Mouse (Mus musculus) adipocyte (in vitro differentiated cells): ENCODE measurements at regions not wholly inside any gene's neighbourhood (a gene's known extent, or its start where the extent isn't known, plus 50 kb on each side); places are given as distances from the start of the nearest gene placed in this dataset.

Experiments
- DNase-seq: peaks from one replicate; pipeline ENCODE4 v3.0.0-alpha.2; 2016; ENCODE audit warnings: low spot score

DNA sequence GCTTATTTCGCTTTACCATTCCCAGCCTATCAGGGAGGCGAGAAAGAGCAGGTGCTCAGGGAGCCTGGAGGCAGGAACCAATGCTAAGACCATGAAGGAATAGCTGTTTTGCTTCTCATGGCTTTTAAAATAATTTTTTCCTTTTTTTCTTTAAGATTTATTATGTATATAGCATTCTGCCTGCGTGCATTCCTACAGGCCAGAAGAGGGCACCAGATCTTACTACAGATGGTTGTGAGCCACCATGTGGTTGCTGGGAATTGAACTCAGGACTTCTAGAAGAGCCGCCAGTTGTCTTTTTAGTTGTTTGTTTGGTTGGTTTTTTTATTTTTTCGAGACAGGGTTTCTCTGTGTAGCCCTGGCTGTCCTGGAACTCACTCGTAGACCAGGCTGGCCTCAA lies 113.6 kb upstream of the Armc2 start:
- DNase-seq, result no peak

GRCm38 (mm10) chr10:42131298-42131697 lies 113.1 kb upstream of the Armc2 start:
- DNase-seq, result no peak

DNA sequence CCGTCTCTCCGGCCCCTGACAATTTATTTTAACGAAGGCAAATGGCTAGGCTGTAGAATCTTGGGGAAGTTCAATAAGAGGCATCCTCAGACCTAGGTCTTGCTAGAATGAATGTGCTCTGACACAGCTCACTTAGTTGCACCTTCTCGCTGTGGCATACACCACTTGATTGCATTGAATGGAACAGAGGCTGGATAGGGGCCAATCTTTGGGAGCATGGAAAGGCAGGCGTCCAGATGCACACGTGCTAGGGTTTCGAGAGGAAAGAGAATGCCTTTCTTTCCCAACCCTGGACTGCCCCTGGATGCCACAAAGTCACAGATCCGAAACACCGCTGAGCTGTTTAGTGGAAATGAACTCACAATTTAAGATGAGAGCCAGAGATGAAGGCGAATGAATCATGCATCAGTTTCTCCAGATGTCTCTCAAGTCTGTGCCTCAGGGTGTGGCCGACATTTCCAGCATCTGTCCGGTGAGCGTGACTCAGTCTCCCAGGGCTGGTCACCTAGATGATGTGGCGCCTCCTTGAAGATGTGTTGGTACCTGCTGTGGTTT lies 109.7 kb upstream of the Armc2 start:
- no peak for DNase-seq

GRCm38 (mm10) chr10:42126816-42127215 lies 108.6 kb upstream of the Armc2 start:
- no peak for DNase-seq

DNA sequence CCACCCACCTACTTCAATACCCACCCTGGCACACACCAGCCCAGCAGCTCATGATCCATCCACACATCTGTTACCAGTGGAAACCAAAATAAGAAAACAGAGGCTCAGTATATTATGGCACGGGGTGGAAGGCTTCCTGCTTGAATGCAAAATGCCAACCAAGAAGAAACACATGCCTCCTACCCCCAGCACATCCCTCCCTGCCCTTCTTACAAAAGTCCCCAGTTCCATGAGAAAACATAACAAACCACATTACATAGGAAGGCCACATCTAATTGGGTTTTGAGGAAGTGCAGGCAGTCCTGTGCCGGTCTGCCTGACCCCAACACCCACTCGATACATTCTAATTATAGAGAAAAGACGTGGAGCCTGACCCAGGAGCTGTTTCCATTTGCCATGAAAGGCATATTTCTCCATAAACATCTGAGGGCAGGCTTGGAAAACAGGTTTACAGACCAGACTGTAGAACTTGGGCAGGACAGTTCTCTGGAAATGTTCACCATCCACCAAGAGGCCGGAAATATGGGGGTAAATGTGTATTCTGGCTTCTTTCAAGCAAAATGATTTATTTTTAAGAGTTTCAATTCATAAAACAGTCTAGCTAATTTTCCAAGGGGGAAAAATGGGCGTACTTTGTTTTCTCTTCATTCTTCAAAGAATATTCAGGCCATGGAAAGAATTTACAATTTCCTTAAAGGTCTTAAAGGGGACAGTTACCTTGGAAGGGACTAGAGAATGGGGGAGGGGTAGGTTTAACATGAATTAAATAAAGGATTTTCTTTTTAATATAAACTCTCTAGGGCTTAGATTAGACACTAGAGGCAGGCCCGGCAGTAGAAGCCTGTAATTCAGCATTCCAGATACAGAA lies 104.8 kb upstream of the Armc2 start:
- no peak for DNase-seq

- DNase-seq, result no peak
These were observed 103.7 kb upstream of the Armc2 start for GRCm38 (mm10) chr10:42121984-42122383.

DNA sequence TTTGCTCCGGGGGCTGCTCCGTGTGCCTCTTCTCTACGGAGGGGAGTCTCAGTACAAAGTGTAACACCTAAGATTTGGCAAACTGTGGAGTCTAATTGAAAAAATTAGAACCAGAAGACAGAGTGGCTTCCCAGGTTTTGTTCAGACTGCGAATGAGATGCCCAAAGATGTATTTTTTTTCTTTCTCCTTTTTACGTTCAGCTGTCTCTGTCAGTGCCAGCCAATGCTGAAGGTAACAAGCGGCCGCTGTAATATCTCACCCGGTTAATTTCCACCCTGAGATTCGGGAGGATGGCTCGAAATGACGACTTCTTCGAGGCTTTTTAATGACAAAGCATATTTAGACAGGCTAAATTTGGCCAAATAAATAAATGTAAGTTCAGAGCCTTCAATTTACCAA lies 101.1 kb upstream of the Armc2 start:
- no peak for DNase-seq

DNA sequence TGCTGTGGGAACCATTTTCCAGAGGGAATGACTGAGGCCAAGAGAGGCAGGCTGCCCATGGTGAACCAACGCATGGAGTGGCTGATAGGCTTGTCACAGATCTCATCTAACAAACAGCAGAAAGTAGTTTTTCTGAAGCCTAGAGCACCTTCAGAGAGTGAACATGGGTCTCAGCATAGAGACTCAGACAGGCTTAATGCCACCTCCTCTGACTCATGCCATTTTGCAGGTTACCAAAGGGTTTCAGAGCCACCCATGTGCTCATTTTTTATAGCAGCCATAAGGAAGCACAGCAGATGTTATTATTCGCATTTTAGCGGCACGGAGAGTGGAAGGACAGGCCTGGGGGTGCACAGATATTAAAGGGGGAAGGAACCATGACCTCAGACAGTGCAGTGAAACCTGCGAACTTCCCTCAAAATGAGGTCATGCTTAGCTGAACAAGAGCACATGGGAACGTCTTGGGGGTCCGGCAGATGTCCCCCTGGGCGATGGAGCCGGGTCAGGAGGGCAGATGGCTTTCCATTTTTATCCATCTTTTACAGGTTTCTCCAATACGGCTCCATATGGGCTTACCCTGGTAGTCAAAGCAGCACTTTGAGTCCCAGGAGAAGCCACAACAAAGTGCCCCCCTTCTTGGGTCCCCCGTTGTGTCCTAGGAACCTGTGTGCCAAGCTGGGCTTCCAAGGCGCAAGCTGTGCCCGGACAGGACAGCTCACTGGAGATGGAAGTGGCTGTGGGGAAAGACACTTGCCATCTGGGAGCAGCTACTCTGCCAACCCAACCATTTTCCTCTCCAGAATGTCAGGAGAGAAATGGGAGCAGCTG lies 100.3 kb upstream of the Armc2 start:
- no peak for DNase-seq

DNA sequence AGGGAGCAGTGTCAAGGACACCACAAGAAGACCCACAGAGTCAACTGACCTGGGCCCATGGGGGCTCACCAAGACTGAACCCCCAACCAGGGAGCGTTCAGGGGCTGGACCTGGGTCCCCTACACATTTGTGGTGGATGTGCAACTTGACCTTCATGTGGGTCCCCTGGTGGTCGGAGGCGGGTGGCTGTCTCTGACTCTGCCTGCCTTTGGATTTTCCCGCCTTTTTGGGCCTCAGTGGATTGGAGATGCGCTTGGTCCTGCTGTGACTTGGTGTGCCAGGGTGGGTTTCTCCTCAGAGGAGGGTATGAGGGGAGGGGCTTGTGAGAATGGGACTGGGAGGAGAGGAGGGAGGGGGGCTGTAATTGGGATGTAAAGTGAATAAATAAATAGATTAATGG lies 99.3 kb upstream of the Armc2 start:
- DNase-seq, result no peak

DNA sequence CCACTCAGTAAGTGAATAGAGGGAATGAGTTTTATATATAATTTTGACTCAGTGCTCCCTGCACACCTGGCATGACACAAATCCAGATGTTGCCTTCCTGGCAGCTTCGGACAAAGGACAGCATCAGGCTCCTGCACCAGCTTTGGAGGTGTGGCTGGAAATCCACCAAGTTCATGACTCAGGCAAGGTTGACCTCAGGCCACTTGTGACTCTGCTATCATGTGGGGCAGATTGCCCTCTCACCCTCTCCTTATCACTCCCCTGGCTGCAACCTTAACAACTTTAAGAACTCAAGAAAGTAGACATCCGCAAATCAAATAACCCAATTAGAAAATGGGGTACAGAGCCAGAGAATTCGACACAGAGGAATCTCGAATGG lies 97.7 kb upstream of the Armc2 start:
- no peak for DNase-seq

DNA sequence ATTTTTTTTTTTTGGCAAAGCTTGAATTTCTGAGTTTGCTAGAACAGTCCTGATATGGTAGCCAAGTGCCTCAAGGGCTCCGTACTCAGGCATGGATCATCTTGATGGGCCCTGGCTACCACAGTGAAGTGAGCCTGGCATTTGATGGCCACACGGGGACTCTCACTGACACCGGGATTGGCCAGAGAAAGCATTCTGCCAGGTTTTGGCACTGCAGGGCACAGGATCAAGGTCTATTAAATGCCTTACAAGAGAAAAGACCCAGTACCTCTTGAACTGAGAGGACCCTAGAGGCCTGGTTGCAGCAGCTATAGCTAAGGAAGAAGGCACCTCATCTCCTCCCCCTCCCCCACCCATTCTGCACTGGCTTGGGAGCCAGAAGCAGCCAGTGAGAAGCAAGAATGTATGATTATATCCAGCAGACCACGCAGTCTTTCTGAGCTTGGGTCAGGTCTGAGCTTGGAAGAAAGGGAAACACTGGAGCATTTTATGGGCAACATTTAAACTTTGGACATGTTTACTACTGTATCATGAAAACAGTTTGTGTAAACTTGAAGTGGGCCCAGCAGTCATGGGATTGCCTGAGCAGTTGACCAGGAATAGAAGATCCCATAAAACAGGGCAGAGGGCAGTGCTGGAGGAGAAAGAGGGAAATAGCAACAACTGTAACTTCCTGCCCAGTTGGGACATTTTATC lies 97.1 kb upstream of the Armc2 start:
- peak; percentile 87 for DNase-seq

DNA sequence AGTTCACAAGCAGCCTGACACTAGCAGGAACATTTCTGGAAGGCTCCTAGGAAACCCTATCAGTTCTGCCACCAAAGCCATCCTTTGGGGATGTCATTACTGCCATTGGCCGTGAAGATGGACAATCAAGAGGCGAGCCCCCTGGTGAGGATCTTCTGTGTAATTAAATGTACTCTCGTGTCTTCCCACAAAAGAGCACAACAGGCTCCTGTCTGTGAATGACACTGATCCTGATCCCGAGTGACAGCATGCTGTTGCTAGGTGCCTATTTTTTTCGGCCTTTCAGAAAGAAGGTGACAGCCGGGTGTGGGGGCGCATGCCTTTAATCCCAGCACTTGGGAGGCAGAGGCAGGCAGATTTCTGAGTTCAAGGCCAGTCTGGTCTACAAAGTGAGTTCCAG lies 92.5 kb upstream of the Armc2 start:
- DNase-seq, result no peak

DNA sequence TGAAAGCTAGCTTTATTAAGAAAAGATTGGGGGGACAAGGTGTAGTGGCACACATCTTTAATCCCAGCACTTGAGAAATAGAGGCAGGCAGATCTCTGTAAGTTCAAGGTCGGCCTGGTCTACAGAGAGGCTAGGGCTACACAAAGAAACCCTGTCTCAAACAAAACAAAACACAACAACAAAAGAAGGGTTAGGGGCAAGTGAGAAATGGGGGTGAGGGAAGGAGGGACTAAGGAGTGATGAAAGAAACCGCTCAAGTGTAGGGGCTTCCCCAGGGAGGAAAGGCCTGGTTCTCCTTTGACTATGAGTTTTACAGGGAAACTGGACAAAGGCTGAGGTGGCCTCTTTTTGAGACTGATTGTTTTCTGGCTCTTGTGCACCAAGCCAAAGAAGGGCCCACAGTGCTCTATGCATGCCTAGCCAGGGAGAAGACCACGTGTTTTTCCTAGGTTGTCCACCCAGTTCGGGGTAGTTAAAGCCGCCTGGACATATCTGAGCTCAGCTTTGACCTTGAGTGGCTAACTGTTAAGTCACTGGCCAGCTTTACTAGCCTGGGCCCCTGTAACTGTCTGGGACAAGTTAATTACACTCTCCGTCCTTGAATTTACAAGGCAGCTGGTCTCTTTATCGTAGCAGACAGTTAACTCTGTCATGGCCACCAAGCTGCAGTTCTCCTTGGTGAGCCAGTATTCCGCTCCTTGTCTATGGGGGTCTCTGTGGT lies 90.2 kb upstream of the Armc2 start:
- DNase-seq, result no peak

DNA sequence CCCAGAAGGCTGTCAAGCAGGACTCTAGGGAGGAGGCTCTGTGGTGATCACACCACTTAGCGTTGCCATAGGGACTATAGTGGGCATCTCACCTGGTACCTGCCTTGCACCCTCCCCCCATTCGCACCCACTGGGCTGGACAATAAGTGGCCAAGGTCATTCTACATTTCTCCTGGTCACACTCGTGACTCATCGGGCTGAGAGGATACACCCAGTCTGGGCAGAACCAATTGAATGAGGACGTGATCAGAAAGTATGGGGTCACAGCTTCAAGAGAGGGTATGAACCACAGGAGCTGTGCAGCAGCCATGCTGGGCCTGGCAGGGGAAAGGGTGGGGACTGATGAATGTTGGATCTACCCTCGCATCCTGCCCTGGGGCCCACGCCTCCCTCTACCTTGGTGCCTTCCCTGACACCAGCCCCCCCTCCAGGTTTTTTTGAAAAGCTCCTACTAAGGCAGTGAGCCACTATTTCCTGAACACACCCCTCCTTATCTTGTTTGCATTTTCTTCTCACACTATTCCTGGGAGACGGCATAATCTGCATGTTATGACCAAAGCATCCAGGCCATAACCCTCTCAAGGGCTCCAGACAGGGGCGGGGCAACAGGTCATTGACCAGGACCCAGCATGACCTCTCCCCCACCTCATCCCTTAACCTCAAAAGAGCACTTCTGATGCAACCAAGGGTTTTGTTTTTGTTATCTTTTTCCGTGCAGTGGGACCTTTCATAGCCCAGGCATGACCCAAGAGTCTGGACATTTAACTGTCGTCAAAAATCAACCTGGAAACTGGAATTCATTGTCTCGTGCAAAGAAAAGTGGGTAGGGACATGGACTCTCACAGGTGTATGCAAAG lies 89.4 kb upstream of the Armc2 start:
- DNase-seq, result no peak

- DNase-seq, result no peak
These were observed 88.4 kb upstream of the Armc2 start for GRCm38 (mm10) chr10:42106611-42107010.

- DNase-seq, result no peak
These were observed 86.8 kb upstream of the Armc2 start for GRCm38 (mm10) chr10:42105083-42105482.

GRCm38 (mm10) chr10:42102320-42102719 lies 84.1 kb upstream of the Armc2 start:
- DNase-seq, result no peak

GRCm38 (mm10) chr10:42101096-42101495 lies 82.9 kb upstream of the Armc2 start:
- DNase-seq, result no peak

DNA sequence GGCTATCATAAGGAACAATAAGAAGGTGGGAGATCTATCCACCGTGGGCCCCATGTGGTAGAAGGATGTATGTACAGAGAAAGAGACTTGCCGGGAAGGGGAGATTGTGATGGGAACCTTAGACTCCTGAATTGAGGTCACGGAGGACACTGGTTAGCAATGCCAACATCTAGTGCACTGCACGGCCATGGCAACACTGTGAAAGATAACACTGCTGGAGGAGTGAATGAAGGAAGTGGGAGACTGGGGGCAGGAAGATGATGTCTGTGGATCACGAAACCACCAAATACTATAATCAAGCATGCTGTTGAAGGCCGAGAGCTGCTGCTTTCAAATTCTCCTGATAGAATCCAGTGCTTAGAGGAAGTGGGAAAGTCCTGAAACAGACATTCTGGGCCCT lies 78.7 kb upstream of the Armc2 start:
- DNase-seq, result no peak

GRCm38 (mm10) chr10:42095986-42096385 lies 77.7 kb upstream of the Armc2 start:
- no peak for DNase-seq
